Mouse (Mus musculus): ENCODE results near the gene Ppp1r1b. TPM values are rescaled to one million over a fixed set of nuclear protein-coding genes. Genes with fewer than 3 reads are reported as not detected.

The Ppp1r1b gene
- polyA plus RNA-seq, 1 experiment from 2014 or later: 6.9 TPM

DNA sequence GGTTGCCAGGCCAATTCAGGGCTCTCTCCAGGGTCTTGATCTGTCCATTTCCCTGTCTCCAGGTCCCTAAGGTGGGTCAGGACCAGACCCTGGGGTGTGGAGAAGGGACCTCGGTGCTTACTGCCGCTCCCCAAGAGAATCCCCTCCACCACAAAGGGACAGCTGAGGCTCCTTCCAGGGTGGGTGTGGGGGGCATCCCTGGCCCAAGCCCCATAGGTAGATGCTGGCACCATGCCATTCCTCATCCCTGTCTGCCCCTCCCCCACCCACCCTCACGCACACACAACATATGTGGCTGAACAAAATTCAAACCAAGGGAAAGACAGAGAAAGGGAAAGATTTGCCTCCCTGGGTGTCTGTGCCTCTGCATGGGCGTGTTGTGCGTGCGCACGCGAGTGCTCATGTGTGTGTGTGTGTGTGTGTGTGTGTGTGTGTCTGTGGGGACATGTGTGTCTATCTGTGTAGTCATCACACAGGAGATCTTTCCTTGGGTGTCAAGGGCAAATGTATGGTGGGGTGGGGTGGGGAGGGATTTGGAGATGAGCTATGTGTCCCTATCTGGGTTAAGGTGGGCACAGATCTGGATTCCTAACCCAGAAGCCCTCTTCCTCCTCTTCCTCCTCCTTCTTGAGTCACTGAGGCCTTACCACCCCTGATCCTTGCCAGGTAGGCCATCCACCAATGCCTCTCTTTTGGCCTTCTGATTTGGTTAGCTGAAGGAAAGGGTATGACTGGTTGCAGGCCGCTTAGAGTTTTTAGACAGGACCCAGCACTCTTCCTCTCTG is 18.1 kb upstream of the Ppp1r1b start:
- Histone ChIP-seq H3K4me3 (peak overlapping the region; percentile 46; the same call in 1 of the 2 replicates), H3K9me3 (no peaks in the 10 kb centered on the region), H3K36me3 (no peaks in the 10 kb centered on the region), H3K4me1 (replicated peaks) (peaks cover 45% of the 10 kb centered on the region), H3K4me2 (peak overlapping the region; percentile 55), H3K9ac (no peak overlapping the region), H3K27me3 (peaks cover 76% of the 10 kb centered on the region), H3K27ac (replicated peaks) (peak overlapping the region; percentile 87)
- 28% methylated on average over 9 of the region's 9 CpGs for WGBS
- no peak for ATAC-seq (ENCODE audit: low FRiP score, low read depth)

DNA sequence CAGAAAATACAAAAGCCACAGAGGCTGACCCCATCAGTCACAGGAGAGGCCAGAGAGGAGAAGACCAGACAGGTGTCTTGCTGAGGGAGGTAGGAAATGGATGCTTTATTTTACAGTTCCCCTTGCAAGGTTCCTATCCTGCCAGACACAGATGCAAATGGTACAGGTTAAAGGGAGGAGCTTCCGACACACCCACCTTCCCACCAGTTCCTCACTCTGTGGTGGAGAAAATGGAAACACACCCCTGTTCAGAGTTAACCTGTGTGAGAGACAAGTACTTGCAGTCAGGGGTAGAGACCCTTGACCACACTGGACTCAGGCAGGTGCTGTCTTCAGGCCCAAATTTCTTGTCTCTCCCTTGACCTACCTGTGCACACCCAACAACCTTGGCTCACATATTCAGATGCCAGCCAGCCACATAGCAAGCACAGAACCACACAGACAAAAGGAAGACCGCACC is 17.4 kb upstream of the Ppp1r1b start:
- peaks cover 48% of the 10 kb centered on the region for H3K4me1 ChIP-seq (replicated peaks)
- 59% methylated on average over 2 of the region's 2 CpGs for WGBS
- no peak overlapping the region for H3K9ac ChIP-seq
- H3K4me2 ChIP-seq: no peak overlapping the region
- ATAC-seq (ENCODE audit: low FRiP score, low read depth): no peak
- H3K27ac ChIP-seq (replicated peaks): peak overlapping the region; percentile 87; the same call in 1 of the 2 replicates
- H3K4me3 ChIP-seq: no peak overlapping the region
- H3K36me3 ChIP-seq: no peaks in the 10 kb centered on the region
- no peaks in the 10 kb centered on the region for H3K9me3 ChIP-seq
- peaks cover 76% of the 10 kb centered on the region for H3K27me3 ChIP-seq

DNA sequence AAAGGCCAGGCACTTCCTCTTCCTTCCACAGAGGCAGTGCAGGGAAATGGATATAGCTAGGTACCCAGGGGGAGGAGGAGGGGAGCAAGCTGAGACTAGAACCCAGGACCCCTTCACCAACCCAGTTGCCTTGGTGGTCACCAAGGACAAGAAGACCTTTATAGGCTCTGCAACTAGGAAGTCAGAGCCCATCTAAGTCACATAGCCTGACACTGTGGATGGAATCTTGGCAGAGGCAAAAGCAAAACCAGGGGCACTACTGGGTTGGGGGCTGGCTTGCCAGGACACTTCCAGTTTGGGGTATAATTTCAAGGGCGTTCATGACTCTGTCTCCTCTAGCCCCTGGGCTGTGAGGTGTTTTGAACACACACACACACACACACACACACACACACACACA is 16.8 kb upstream of the Ppp1r1b start:
- peaks cover 48% of the 10 kb centered on the region for H3K4me1 ChIP-seq (replicated peaks)
- H3K27ac ChIP-seq (replicated peaks): no peak overlapping the region
- H3K36me3 ChIP-seq: no peaks in the 10 kb centered on the region
- H3K4me2 ChIP-seq: no peak overlapping the region
- H3K27me3 ChIP-seq: peaks cover 77% of the 10 kb centered on the region
- H3K9ac ChIP-seq: no peak overlapping the region
- ATAC-seq (ENCODE audit: low FRiP score, low read depth): no peak
- no peak overlapping the region for H3K4me3 ChIP-seq
- 33% methylated on average over 1 of the region's 1 CpGs for WGBS
- no peaks in the 10 kb centered on the region for H3K9me3 ChIP-seq

DNA sequence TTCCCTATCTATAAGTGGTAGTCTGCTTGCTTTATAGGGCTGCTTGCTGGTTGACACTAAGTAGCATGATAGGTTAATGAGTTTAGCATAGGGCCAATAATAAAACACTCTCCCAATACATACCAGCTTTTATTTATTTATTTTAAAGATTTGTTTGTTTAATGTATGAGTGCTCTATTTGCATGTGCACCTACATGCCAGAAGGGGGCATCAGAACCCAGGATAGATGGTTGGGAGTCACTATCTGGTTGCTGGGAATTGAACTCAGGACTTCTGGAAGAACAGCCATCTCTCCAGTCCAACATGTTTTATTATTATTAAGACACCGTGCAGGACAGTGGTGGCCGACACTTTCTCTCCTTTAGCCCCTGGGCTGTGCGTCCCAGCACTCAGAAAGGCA is 16.0 kb upstream of the Ppp1r1b start:
- no peaks in the 10 kb centered on the region for H3K36me3 ChIP-seq
- H3K4me3 ChIP-seq: no peak overlapping the region
- ATAC-seq (ENCODE audit: low FRiP score, low read depth): no peak
- H3K9me3 ChIP-seq: no peaks in the 10 kb centered on the region
- no peak overlapping the region for H3K9ac ChIP-seq
- H3K4me2 ChIP-seq: no peak overlapping the region
- H3K4me1 ChIP-seq (replicated peaks): peaks cover 43% of the 10 kb centered on the region
- H3K27me3 ChIP-seq: peaks cover 81% of the 10 kb centered on the region
- no peak overlapping the region for H3K27ac ChIP-seq (replicated peaks)
- WGBS: 89% methylated on average over 3 of the region's 3 CpGs

DNA sequence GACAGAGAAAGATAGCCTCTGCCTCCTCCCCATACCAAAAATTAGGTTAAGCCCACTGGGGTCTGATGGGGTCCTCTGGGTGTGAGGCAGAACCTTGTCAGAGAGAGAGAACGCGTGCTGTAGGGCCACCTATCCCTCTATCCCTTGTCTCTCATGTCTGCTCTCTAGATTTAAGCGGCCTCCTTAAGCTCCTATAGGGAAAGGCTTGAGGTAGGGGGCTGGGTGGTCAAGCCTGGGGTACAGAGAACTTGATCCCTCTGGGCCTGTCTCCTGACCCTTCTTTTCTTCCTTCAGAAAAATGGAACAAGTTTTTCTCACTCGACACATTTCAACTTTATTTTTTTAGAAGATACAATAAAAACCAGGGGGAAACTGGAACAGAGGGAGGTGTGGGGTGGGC is 15.4 kb upstream of the Ppp1r1b start:
- H3K27ac ChIP-seq (replicated peaks): peak overlapping the region; percentile 72
- WGBS: 78% methylated on average over 4 of the region's 4 CpGs

DNA sequence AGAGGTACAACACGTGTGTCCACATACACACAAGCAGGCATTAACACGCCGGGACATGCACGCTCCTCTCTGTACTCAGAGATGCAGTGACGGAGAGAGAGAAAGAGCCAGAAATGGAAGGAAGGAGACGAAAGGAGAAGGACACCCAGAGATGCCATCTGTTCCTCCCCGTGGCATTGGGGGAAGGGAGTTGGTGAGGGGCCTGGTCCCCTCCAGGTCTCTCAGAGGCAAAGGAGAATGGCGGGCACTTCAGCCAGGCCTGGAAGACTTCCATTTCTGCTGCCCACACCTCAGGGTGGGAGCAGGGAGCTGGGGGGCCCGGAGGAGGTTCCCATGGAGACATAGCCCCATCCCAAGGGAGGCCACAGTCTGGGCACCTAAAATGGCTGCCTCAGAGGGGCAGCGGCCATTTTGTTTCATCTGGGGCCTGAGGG is 14.9 kb upstream of the Ppp1r1b start:
- Histone ChIP-seq H3K4me2 (no peak overlapping the region), H3K9ac (no peak overlapping the region), H3K9me3 (no peaks in the 10 kb centered on the region), H3K4me1 (replicated peaks) (peaks cover 35% of the 10 kb centered on the region), H3K4me3 (no peak overlapping the region), H3K27ac (replicated peaks) (peak overlapping the region; percentile 72), H3K36me3 (no peaks in the 10 kb centered on the region), H3K27me3 (peaks cover 83% of the 10 kb centered on the region)
- ATAC-seq (ENCODE audit: low FRiP score, low read depth): no peak
- 65% methylated on average over 10 of the region's 10 CpGs for WGBS

More for the DNA sequence above, 15.4 kb upstream of the Ppp1r1b start:
- no peak overlapping the region for H3K9ac ChIP-seq
- ATAC-seq (ENCODE audit: low FRiP score, low read depth): no peak
- H3K36me3 ChIP-seq: no peaks in the 10 kb centered on the region
- no peaks in the 10 kb centered on the region for H3K9me3 ChIP-seq
- H3K4me1 ChIP-seq (replicated peaks): peaks cover 37% of the 10 kb centered on the region
- no peak overlapping the region for H3K4me2 ChIP-seq
- no peak overlapping the region for H3K4me3 ChIP-seq
- H3K27me3 ChIP-seq: peaks cover 81% of the 10 kb centered on the region

DNA sequence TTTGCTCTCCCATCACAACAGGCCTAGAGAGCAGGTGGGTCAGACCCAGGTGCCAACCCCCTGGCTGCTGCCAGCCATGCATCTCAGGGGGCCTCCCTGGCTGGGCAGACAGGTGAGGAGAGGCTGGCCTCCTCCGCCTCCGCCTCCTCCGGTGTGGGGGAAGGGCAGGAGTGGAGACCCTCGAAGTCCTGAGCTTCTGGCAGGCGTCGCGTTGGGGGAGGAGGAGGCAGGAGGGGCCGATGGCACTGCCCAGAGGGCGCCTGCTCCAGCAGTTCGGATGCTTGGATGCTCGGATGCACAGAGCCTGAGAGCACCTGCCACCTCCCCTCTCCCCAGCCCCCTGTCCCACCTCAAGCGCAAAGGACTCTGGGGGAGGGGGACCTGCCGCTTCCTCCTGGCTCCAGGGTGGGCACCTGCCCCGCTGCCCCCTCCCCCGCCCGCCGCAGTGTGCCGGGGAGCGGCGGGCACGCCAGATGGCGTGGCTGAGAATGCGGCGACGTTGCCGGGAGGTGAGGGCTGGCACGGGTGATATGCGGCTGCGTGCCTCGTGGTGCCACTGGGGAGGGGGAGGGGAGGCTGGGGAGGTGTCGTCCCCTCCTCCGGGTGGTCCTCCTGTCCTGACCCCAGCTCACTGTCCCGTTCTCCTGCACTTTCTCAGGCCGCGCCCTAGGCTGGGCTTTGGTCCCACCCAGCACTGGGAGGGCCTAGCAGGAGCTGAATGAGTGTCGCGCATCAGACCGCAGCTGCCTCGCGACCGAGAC is 14.0 kb upstream of the Ppp1r1b start:
- WGBS: 4% methylated on average over 26 of the region's 41 CpGs
- peak overlapping the region; percentile 72 for H3K27ac ChIP-seq (replicated peaks)
- peak; percentile 52 for ATAC-seq (ENCODE audit: low FRiP score, low read depth)

DNA sequence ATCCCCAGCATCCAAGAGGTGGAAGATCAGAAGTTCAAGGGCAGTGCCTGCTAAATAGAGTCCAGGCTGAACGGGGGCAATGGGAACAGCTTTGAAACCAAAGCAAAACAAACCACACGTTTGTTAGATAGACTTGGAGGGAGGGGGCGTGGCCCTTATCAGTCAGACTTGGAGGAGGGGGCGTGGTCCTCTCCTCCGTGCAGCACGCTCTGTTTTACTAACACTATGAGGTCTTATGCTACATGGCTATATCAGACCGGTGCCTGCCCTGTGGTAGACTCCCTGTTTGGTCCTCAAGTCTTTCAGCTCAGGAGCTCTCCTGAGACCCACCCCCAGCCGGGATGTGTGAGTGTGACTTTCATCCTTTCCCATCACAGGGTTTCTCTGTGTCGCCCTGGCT is 13.0 kb upstream of the Ppp1r1b start:
- H3K4me2 ChIP-seq: peak overlapping the region; percentile 64; the same call in 1 of the 2 replicates
- no peaks in the 10 kb centered on the region for H3K9me3 ChIP-seq
- no peak overlapping the region for H3K4me3 ChIP-seq
- H3K36me3 ChIP-seq: no peaks in the 10 kb centered on the region
- 11% methylated on average over 9 of the region's 9 CpGs for WGBS
- H3K9ac ChIP-seq: no peak overlapping the region
- ATAC-seq (ENCODE audit: low FRiP score, low read depth): no peak
- no peak overlapping the region for H3K27ac ChIP-seq (replicated peaks)
- peaks cover 47% of the 10 kb centered on the region for H3K4me1 ChIP-seq (replicated peaks)
- H3K27me3 ChIP-seq: peaks cover 85% of the 10 kb centered on the region

More for the DNA sequence above, 14.0 kb upstream of the Ppp1r1b start:
- Histone ChIP-seq H3K4me2 (peak overlapping the region; percentile 64), H3K36me3 (no peaks in the 10 kb centered on the region), H3K9ac (peak overlapping the region; percentile 31; the same call in 1 of the 2 replicates), H3K27me3 (peaks cover 85% of the 10 kb centered on the region), H3K4me3 (peak overlapping the region; percentile 35), H3K4me1 (replicated peaks) (peaks cover 37% of the 10 kb centered on the region), H3K9me3 (no peaks in the 10 kb centered on the region)

DNA sequence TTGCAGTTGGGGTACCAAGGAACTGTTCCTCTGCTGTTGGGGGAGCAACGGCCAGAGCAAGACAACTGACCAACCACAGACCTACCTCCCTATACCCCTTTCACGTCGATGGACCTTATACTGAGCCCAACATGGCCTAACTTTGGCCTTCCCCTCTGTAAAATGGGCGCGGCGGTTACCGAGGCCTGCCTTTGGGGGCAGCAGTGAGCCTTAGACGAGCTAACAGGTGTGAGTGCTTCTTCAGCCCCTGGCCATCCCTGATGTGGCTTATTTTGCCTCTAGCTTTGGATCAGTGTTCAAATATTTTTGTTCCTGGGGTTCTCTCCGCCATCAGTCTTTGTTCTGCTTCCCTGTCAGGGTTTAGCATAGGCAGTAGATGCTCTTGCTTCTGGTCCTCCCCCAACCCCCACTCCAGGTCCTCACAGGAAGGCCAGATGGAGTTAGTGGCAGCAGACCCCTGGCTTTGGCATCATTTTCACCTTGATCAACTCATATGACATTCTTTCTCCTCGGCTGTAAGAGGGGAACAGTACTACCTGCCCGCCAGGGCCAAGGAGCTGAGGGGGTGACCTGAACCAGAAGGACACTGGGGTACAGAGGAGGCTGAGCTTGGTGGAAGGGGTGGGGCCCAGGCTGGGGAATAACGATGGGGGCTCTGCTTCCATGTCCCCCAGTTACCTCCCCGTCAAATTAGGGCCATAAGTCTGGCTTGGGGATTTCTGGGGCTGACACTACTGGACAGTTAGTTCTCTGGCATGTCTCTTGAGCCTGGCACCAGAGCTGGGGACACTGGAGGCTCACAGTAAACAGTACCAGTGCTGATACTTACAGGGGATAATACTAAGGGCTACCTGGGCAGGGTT is 11.7 kb upstream of the Ppp1r1b start:
- no peaks in the 10 kb centered on the region for H3K9me3 ChIP-seq
- no peak for ATAC-seq (ENCODE audit: low FRiP score, low read depth)
- H3K4me3 ChIP-seq: no peak overlapping the region
- H3K4me1 ChIP-seq (replicated peaks): peaks cover 49% of the 10 kb centered on the region
- 20% methylated on average over 13 of the region's 13 CpGs for WGBS
- H3K36me3 ChIP-seq: no peaks in the 10 kb centered on the region
- no peak overlapping the region for H3K4me2 ChIP-seq
- no peak overlapping the region for H3K9ac ChIP-seq
- H3K27me3 ChIP-seq: peaks cover 82% of the 10 kb centered on the region
- H3K27ac ChIP-seq (replicated peaks): no peak overlapping the region

DNA sequence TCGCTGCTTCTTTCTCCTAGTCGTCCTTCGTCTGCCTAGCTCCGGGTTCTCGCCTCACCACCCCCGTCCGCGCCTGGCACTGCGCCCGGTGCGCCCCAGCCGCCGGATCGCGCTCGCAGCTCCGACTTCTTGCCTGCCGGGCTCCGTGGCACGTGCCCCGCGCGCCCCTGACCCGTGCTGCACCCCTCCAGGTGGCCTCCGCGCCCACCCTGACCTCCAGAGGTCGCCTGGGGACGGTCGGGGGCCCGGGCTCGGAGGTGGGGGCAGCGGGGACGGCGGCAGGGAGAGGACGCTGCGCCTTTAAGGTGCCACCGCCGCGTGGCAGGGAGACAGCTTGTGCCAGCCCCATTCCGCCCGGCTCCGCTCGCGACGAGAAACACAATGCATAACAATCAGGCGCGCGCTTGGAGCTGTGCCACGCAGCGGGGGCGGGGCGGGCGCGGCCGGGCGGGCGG is 9.7 kb upstream of the Ppp1r1b start:
- H3K9me3 ChIP-seq: no peaks in the 10 kb centered on the region
- peaks cover 60% of the 10 kb centered on the region for H3K4me1 ChIP-seq (replicated peaks)
- peak overlapping the region; percentile 58 for H3K9ac ChIP-seq
- peak overlapping the region; percentile 56 for H3K4me3 ChIP-seq
- WGBS: under 1% methylated on average over 45 of the region's 57 CpGs
- peak overlapping the region; percentile 98 for H3K4me2 ChIP-seq
- peak overlapping the region; percentile 93 for H3K27ac ChIP-seq (replicated peaks)
- ATAC-seq (ENCODE audit: low FRiP score, low read depth): no peak
- H3K36me3 ChIP-seq: no peaks in the 10 kb centered on the region
- peaks cover 68% of the 10 kb centered on the region for H3K27me3 ChIP-seq

DNA sequence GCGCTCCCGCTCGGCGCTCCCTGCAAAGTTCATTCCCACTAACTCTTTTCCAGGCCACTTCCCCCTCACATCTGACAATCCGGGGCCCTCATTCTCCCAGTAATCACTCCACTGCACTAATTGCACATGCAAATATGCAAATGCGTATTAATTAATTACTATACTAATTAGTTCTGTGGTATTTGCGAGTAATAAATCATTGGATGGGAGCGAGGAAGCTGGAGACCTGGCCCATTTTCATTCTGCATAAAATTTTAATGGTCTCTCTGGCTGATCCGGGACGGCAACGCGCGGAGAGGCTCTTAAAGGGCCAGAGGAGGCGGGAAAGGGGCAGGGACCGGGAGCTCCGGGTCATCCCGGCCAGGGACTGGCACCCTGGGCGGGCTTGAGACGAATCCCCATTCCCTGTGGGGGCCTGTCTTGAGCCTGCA is 9.1 kb upstream of the Ppp1r1b start:
- peak overlapping the region; percentile 58 for H3K9ac ChIP-seq
- no peaks in the 10 kb centered on the region for H3K36me3 ChIP-seq
- peak overlapping the region; percentile 93 for H3K27ac ChIP-seq (replicated peaks)
- peaks cover 55% of the 10 kb centered on the region for H3K4me1 ChIP-seq (replicated peaks)
- WGBS: 2% methylated on average over 18 of the region's 19 CpGs
- peak; percentile 29; the same call in 1 of the 2 replicates for ATAC-seq (ENCODE audit: low FRiP score, low read depth)
- H3K4me3 ChIP-seq: peak overlapping the region; percentile 56
- H3K9me3 ChIP-seq: no peaks in the 10 kb centered on the region
- peaks cover 65% of the 10 kb centered on the region for H3K27me3 ChIP-seq
- peak overlapping the region; percentile 98 for H3K4me2 ChIP-seq
